Mouse (Mus musculus): ENCODE measurements around the gene Ddias. TPM values are rescaled to one million over a fixed set of nuclear protein-coding genes. Genes with fewer than 3 reads are reported as not detected.
A peak's percentile ranks its signal among the peaks of the same experiment; 100 is the strongest.

Gene Ddias
- polyA plus RNA-seq, 1 experiment = 14.7 TPM

GRCm38 (mm10) chr7:92821871-92822270 is 52.2 kb downstream of the Ddias start:
- WGBS = 62% methylated on average over 4 of the region's 4 CpGs
- H3K4me3 ChIP-seq (replicated peaks; ENCODE audit: control insufficient read depth, low read depth, low read length) = no peak overlapping the region
- H3K4me1 ChIP-seq (ENCODE audit: control insufficient read depth, insufficient read depth, low read length) = no peaks in the 10 kb centered on the region; the same call in 1 of the 2 replicates
- TF ChIP-seq CTCF (IDR thresholded peaks at IDR 0.05; ENCODE audit: control insufficient read depth, insufficient read depth, low read length) (no peak), POLR2A (IDR thresholded peaks at IDR 0.05; ENCODE audit: borderline replicate concordance, control insufficient read depth, low read depth, low read length) (no peak)
- no peak overlapping the region for H3K27ac ChIP-seq (ENCODE audit: control insufficient read depth, insufficient read depth, low read depth, low read length, poor library complexity)

GRCm38 (mm10) chr7:92820941-92821465 is 53.0 kb downstream of the Ddias start:
- H3K27ac ChIP-seq (ENCODE audit: control insufficient read depth, insufficient read depth, low read depth, low read length, poor library complexity) = no peak overlapping the region
- 77% methylated on average over 7 of the region's 7 CpGs for WGBS

GRCm38 (mm10) chr7:92820410-92820809 is 53.6 kb downstream of the Ddias start:
- H3K27ac ChIP-seq (ENCODE audit: control insufficient read depth, insufficient read depth, low read depth, low read length, poor library complexity) = no peak overlapping the region
- WGBS = 72% methylated on average over 1 of the region's 1 CpGs

More at GRCm38 (mm10) chr7:92820941-92821465, 53.0 kb downstream of the Ddias start:
- H3K4me3 ChIP-seq (replicated peaks; ENCODE audit: control insufficient read depth, low read depth, low read length) = no peak overlapping the region
- no peak for TF ChIP-seq CTCF (IDR thresholded peaks at IDR 0.05; ENCODE audit: control insufficient read depth, insufficient read depth, low read length)
- TF ChIP-seq POLR2A (IDR thresholded peaks at IDR 0.05; ENCODE audit: borderline replicate concordance, control insufficient read depth, low read depth, low read length) = no peak
- H3K4me1 ChIP-seq (ENCODE audit: control insufficient read depth, insufficient read depth, low read length) = no peaks in the 10 kb centered on the region; the same call in 1 of the 2 replicates

GRCm38 (mm10) chr7:92819656-92820055 is 54.4 kb downstream of the Ddias start:
- TF ChIP-seq POLR2A (IDR thresholded peaks at IDR 0.05; ENCODE audit: borderline replicate concordance, control insufficient read depth, low read depth, low read length) (no peak), CTCF (IDR thresholded peaks at IDR 0.05; ENCODE audit: control insufficient read depth, insufficient read depth, low read length) (no peak)
- Histone ChIP-seq H3K4me3 (replicated peaks; ENCODE audit: control insufficient read depth, low read depth, low read length) (peak overlapping the region; percentile 24), H3K4me1 (ENCODE audit: control insufficient read depth, insufficient read depth, low read length) (no peaks in the 10 kb centered on the region; the same call in 1 of the 2 replicates), H3K27ac (ENCODE audit: control insufficient read depth, insufficient read depth, low read depth, low read length, poor library complexity) (peak overlapping the region; percentile 19; the same call in 1 of the 2 replicates)
- WGBS = 75% methylated on average over 11 of the region's 11 CpGs

More at GRCm38 (mm10) chr7:92820410-92820809, 53.6 kb downstream of the Ddias start:
- Histone ChIP-seq H3K4me1 (ENCODE audit: control insufficient read depth, insufficient read depth, low read length) (no peaks in the 10 kb centered on the region; the same call in 1 of the 2 replicates), H3K4me3 (replicated peaks; ENCODE audit: control insufficient read depth, low read depth, low read length) (no peak overlapping the region)
- no peak for TF ChIP-seq POLR2A (IDR thresholded peaks at IDR 0.05; ENCODE audit: borderline replicate concordance, control insufficient read depth, low read depth, low read length)
- TF ChIP-seq CTCF (IDR thresholded peaks at IDR 0.05; ENCODE audit: control insufficient read depth, insufficient read depth, low read length) = no peak

GRCm38 (mm10) chr7:92817886-92818285 is 56.2 kb downstream of the Ddias start:
- no peak overlapping the region for H3K27ac ChIP-seq (ENCODE audit: control insufficient read depth, insufficient read depth, low read depth, low read length, poor library complexity)
- H3K4me1 ChIP-seq (ENCODE audit: control insufficient read depth, insufficient read depth, low read length) = no peaks in the 10 kb centered on the region; the same call in 1 of the 2 replicates
- no peak overlapping the region for H3K4me3 ChIP-seq (replicated peaks; ENCODE audit: control insufficient read depth, low read depth, low read length)
- TF ChIP-seq POLR2A (IDR thresholded peaks at IDR 0.05; ENCODE audit: borderline replicate concordance, control insufficient read depth, low read depth, low read length) (no peak), CTCF (IDR thresholded peaks at IDR 0.05; ENCODE audit: control insufficient read depth, insufficient read depth, low read length) (no peak)
- 82% methylated on average over 9 of the region's 9 CpGs for WGBS

GRCm38 (mm10) chr7:92817242-92817641 is 56.8 kb downstream of the Ddias start:
- TF ChIP-seq POLR2A (IDR thresholded peaks at IDR 0.05; ENCODE audit: borderline replicate concordance, control insufficient read depth, low read depth, low read length) (no peak), CTCF (IDR thresholded peaks at IDR 0.05; ENCODE audit: control insufficient read depth, insufficient read depth, low read length) (no peak)
- Histone ChIP-seq H3K27ac (ENCODE audit: control insufficient read depth, insufficient read depth, low read depth, low read length, poor library complexity) (no peak overlapping the region; the same call in 1 of the 2 replicates), H3K4me1 (ENCODE audit: control insufficient read depth, insufficient read depth, low read length) (no peaks in the 10 kb centered on the region; the same call in 1 of the 2 replicates), H3K4me3 (replicated peaks; ENCODE audit: control insufficient read depth, low read depth, low read length) (no peak overlapping the region)
- WGBS = 34% methylated on average over 2 of the region's 2 CpGs

- Histone ChIP-seq H3K4me1 (ENCODE audit: control insufficient read depth, insufficient read depth, low read length) (no peaks in the 10 kb centered on the region), H3K27ac (ENCODE audit: control insufficient read depth, insufficient read depth, low read depth, low read length, poor library complexity) (no peak overlapping the region), H3K4me3 (replicated peaks; ENCODE audit: control insufficient read depth, low read depth, low read length) (no peak overlapping the region)
- WGBS = 75% methylated on average over 7 of the region's 7 CpGs
- no peak for TF ChIP-seq CTCF (IDR thresholded peaks at IDR 0.05; ENCODE audit: control insufficient read depth, insufficient read depth, low read length)
- no peak for TF ChIP-seq POLR2A (IDR thresholded peaks at IDR 0.05; ENCODE audit: borderline replicate concordance, control insufficient read depth, low read depth, low read length)
Measured at GRCm38 (mm10) chr7:92811667-92812279, 62.3 kb downstream of the Ddias start.

Other genes starting within 250 kb of the Ddias start
- 0.95 TPM in 1 of 2 replicates, not detected in the other for gene Ankrd42, start 237.1 kb downstream of the Ddias start, polyA plus RNA-seq (2011; ENCODE audit: insufficient read depth, insufficient read length, low replicate concordance, missing spikeins)
- 22.2 and 42.1 TPM in 2 replicates for gene Pcf11, start 204.3 kb downstream of the Ddias start, polyA plus RNA-seq (2011; ENCODE audit: insufficient read depth, insufficient read length, low replicate concordance, missing spikeins)
- 6.8 and 6.9 TPM in 2 replicates for gene Rab30, start 132.6 kb downstream of the Ddias start, polyA plus RNA-seq (2011; ENCODE audit: insufficient read depth, insufficient read length, low replicate concordance, missing spikeins)
- gene Prcp, start 223 bp upstream of the Ddias start, polyA plus RNA-seq (2011; ENCODE audit: insufficient read depth, insufficient read length, low replicate concordance, missing spikeins) = 32.8 and 34.1 TPM in 2 replicates
- not detected in 2 replicates for gene Fam181b, start 205.6 kb upstream of the Ddias start, polyA plus RNA-seq (2011; ENCODE audit: insufficient read depth, insufficient read length, low replicate concordance, missing spikeins)

Measured in bone marrow, adult 2 months (tissue).